Mouse (Mus musculus): Measurements from ENCODE around the gene Mtg2. TPM values are rescaled to one million over a fixed set of nuclear protein-coding genes. Genes with fewer than 3 reads are reported as not detected.

Gene Mtg2
- total RNA-seq, 2 experiments from 2014 or later: 16.1 to 17.8 TPM

- intact Hi-C loops (cut with DNase I): no loop called here
- peak in 1 of 2 experiments; percentile 70 for DNase-seq (ENCODE audit: low spot score in 2 of 2)
Measured at GRCm38 (mm10) chr2:180047980-180048635, 22.3 kb upstream of the Mtg2 start.

- intact Hi-C loops (cut with DNase I): loop anchor here (2.0 kb wide), 1 partner anchor 134 kb away; no protein-coding TSS in a partner anchor
Measured at GRCm38 (mm10) chr2:180050986-180051385, 19.4 kb upstream of the Mtg2 start.

GRCm38 (mm10) chr2:180051986-180052733, 18.2 kb upstream of the Mtg2 start:
- intact Hi-C loops (cut with DNase I): loop anchor here (2.0 kb wide), 1 partner anchor 135 kb away; no protein-coding TSS in a partner anchor
- DNase-seq (ENCODE audit: low spot score in 2 of 2): peak in 1 of 2 experiments; percentile 33

More at GRCm38 (mm10) chr2:180050986-180051385, 19.4 kb upstream of the Mtg2 start:
- peak; percentile 87 to 88 for DNase-seq (ENCODE audit: low spot score in 2 of 2)

GRCm38 (mm10) chr2:180053001-180053400, 17.4 kb upstream of the Mtg2 start:
- DNase-seq (ENCODE audit: low spot score in 2 of 2): no peak
- intact Hi-C loops (cut with DNase I): no loop called here

- DNase-seq (ENCODE audit: low spot score in 2 of 2): no peak
- intact Hi-C loops (cut with DNase I): no loop called here
Measured at GRCm38 (mm10) chr2:180063338-180064131, 6.9 kb upstream of the Mtg2 start.

- intact Hi-C loops (cut with DNase I): loop anchor here (5.0 to 10.0 kb wide), 2 partner anchors 47 to 185 kb away; partner anchors contain the start of genes Osbpl2 and Rps21
- no peak for DNase-seq (ENCODE audit: low spot score in 2 of 2)
Measured at GRCm38 (mm10) chr2:180069770-180070480, 463 bp upstream of the Mtg2 start.

GRCm38 (mm10) chr2:180071671-180072070, 1.3 kb downstream of the Mtg2 start:
- no peak for DNase-seq (ENCODE audit: low spot score in 2 of 2)
- intact Hi-C loops (cut with DNase I): loop anchor here (5.0 to 10.0 kb wide), 2 partner anchors 46 to 183 kb away; partner anchors contain the start of genes Osbpl2 and Rps21

GRCm38 (mm10) chr2:180072886-180073285, 2.5 kb downstream of the Mtg2 start:
- intact Hi-C loops (cut with DNase I): loop anchor here (5.0 to 10.0 kb wide), 2 partner anchors 44 to 182 kb away; partner anchors contain the start of genes Osbpl2 and Rps21
- no peak for DNase-seq (ENCODE audit: low spot score in 2 of 2)

GRCm38 (mm10) chr2:180077622-180078021, 7.2 kb downstream of the Mtg2 start:
- intact Hi-C loops (cut with DNase I): loop anchor here (10.0 kb wide), 1 partner anchor 177 kb away; the partner anchor contains the start of gene Rps21
- no peak for DNase-seq (ENCODE audit: low spot score in 2 of 2)

- intact Hi-C loops (cut with DNase I): no loop called here
- DNase-seq (ENCODE audit: low spot score in 2 of 2): no peak
Measured at GRCm38 (mm10) chr2:180080680-180081079, 10.3 kb downstream of the Mtg2 start.

- no peak for DNase-seq (ENCODE audit: low spot score in 2 of 2)
Measured at GRCm38 (mm10) chr2:180083063-180083462, 12.7 kb downstream of the Mtg2 start.

GRCm38 (mm10) chr2:180084565-180084964, 14.2 kb downstream of the Mtg2 start:
- intact Hi-C loops (cut with DNase I): no loop called here
- no peak for DNase-seq (ENCODE audit: low spot score in 2 of 2)

More at GRCm38 (mm10) chr2:180083063-180083462, 12.7 kb downstream of the Mtg2 start:
- intact Hi-C loops (cut with DNase I): no loop called here

- intact Hi-C loops (cut with DNase I): no loop called here
- DNase-seq (ENCODE audit: low spot score in 2 of 2): no peak
Measured at GRCm38 (mm10) chr2:180085926-180086636, 15.7 kb downstream of the Mtg2 start.

GRCm38 (mm10) chr2:180086637-180087027, 16.2 kb downstream of the Mtg2 start:
- intact Hi-C loops (cut with DNase I): no loop called here
- no peak for DNase-seq (ENCODE audit: low spot score in 2 of 2)

GRCm38 (mm10) chr2:180087472-180087871, 17.1 kb downstream of the Mtg2 start:
- intact Hi-C loops (cut with DNase I): no loop called here
- DNase-seq (ENCODE audit: low spot score in 2 of 2): no peak

- intact Hi-C loops (cut with DNase I): no loop called here
- DNase-seq (ENCODE audit: low spot score in 2 of 2): no peak
Measured at GRCm38 (mm10) chr2:180090285-180090684, 19.9 kb downstream of the Mtg2 start.

- intact Hi-C loops (cut with DNase I): no loop called here
- no peak for DNase-seq (ENCODE audit: low spot score in 2 of 2)
Measured at GRCm38 (mm10) chr2:180095711-180096110, 25.3 kb downstream of the Mtg2 start.

- DNase-seq (ENCODE audit: low spot score in 2 of 2): no peak
- intact Hi-C loops (cut with DNase I): no loop called here
Measured at GRCm38 (mm10) chr2:180097585-180097984, 27.2 kb downstream of the Mtg2 start.

Measured in left cerebral cortex, postnatal 14 days (tissue).